Mouse (Mus musculus): Measurements from ENCODE around the gene Plk5. TPM values are rescaled to one million over a fixed set of nuclear protein-coding genes. Genes with fewer than 3 reads are reported as not detected.

Gene Plk5
- polyA plus RNA-seq, 1 experiment = 5.9 TPM

DNA sequence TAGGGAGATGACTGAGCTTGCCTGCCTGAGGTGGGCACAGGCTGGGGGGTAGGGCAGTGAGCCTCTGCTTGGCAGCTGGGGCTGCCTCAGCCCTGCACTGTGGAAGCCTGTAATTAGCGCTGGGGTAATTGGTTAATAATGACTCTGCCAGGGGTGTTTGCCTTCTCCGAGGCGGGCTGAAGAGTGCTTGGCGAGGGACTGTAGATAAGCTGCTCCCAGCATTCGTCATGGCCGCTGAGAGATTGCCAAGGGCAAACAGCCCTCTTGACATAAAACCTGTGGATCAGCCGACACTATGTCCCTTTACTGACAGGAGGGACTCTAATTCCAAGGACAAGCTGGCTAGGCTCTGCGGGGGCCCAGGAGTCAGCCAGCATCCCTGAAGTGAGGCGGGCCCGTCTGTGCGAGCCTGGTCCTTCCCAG lies 39.9 kb upstream of the Plk5 start:
- 15% methylated on average over 11 of the region's 11 CpGs for WGBS
- H3K4me1 ChIP-seq (ENCODE audit: control insufficient read depth, insufficient read depth, insufficient read length, low read length) = peaks cover 11% of the 10 kb centered on the region
- no peak for TF ChIP-seq CTCF (IDR thresholded peaks at IDR 0.05; ENCODE audit: extremely low read depth, insufficient read length, insufficient replicate concordance, low read depth, low read length)
- H3K4me3 ChIP-seq (ENCODE audit: low read depth, low read length) = no peak overlapping the region
- H3K36me3 ChIP-seq (ENCODE audit: control insufficient read depth, insufficient read depth, low read length) = peaks cover 11% of the 10 kb centered on the region; the same call in 1 of the 2 replicates
- H3K27me3 ChIP-seq (ENCODE audit: control insufficient read depth, insufficient read depth, low read length) = peaks cover 36% of the 10 kb centered on the region
- H3K27ac ChIP-seq (ENCODE audit: insufficient read depth, low read depth, low read length) = no peak overlapping the region

DNA sequence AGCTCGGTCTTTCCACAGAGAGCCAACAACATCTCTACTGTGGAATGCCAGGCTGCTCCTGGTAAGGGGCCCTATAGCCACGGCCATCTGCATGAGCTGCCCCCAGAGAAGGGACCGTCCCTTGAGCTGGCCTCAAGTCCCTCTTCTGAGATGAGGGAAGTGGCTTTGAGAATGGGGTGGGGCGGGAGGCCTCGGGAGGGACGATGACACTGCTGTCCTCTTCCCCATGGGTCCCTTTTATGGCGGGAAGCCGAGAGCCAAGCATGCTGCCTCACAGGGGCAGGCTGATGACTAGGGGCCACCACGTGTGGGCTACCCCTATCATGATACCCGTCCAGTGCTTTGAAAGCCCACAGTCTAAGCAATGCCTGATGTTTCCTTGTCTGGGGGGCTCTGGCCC lies 39.2 kb upstream of the Plk5 start:
- H3K27me3 ChIP-seq (ENCODE audit: control insufficient read depth, insufficient read depth, low read length) = peaks cover 33% of the 10 kb centered on the region
- no peak overlapping the region for H3K27ac ChIP-seq (ENCODE audit: insufficient read depth, low read depth, low read length)
- H3K4me1 ChIP-seq (ENCODE audit: control insufficient read depth, insufficient read depth, insufficient read length, low read length) = peaks cover 11% of the 10 kb centered on the region
- peaks cover 11% of the 10 kb centered on the region; the same call in 1 of the 2 replicates for H3K36me3 ChIP-seq (ENCODE audit: control insufficient read depth, insufficient read depth, low read length)
- no peak overlapping the region for H3K4me3 ChIP-seq (ENCODE audit: low read depth, low read length)
- TF ChIP-seq POLR2A (IDR thresholded peaks at IDR 0.05; ENCODE audit: low read depth, low read length) (no peak), CTCF (IDR thresholded peaks at IDR 0.05; ENCODE audit: extremely low read depth, insufficient read length, insufficient replicate concordance, low read depth, low read length) (no peak)
- 45% methylated on average over 10 of the region's 10 CpGs for WGBS

DNA sequence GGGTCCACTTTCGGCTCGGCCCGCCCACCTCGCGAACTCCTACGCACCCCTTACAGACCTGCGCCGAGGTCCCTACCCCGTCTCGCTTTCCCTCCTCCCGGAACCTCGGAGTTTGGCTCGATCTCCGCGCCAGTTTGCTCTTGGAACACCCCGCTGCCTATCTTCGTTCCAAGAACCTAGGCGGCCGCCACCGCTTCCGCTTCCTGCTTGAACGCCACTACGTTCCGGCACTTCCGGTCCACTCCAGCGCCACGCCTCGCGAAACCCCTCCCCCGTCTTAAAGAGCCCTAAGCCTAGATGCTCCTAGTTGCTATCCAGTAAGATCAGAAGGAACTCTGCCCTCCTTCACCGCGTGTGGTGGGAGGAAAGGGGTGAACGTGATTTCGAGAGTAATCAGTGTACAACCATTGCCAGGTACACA lies 35.9 kb upstream of the Plk5 start, which contains the start of gene 2310011J03Rik:
Gene 2310011J03Rik (minus strand): TSS at position 198 of the 421 bp plus-strand sequence.
- TF ChIP-seq CTCF (IDR thresholded peaks at IDR 0.05; ENCODE audit: extremely low read depth, insufficient read length, insufficient replicate concordance, low read depth, low read length) (no peak), POLR2A (IDR thresholded peaks at IDR 0.05; ENCODE audit: low read depth, low read length) (peak; percentile 75; the same call in 1 of the 2 replicates)
- whole genome bisulfite sequencing = under 1% methylated on average over 34 of the region's 34 CpGs
- peak within 1 kb of the TSS; percentile 39 for H3K27ac ChIP-seq (ENCODE audit: insufficient read depth, low read depth, low read length)
- peak within 1 kb of the TSS; percentile 75 for H3K4me3 ChIP-seq (ENCODE audit: low read depth, low read length)
- H3K36me3 ChIP-seq (ENCODE audit: control insufficient read depth, insufficient read depth, low read length) = peaks cover 11% of the 10 kb centered on the region; the same call in 1 of the 2 replicates
- peaks cover 30% of the 10 kb centered on the region for H3K4me1 ChIP-seq (ENCODE audit: control insufficient read depth, insufficient read depth, insufficient read length, low read length)
- H3K27me3 ChIP-seq (ENCODE audit: control insufficient read depth, insufficient read depth, low read length) = peaks cover 9% of the 10 kb centered on the region; the same call in 1 of the 2 replicates

DNA sequence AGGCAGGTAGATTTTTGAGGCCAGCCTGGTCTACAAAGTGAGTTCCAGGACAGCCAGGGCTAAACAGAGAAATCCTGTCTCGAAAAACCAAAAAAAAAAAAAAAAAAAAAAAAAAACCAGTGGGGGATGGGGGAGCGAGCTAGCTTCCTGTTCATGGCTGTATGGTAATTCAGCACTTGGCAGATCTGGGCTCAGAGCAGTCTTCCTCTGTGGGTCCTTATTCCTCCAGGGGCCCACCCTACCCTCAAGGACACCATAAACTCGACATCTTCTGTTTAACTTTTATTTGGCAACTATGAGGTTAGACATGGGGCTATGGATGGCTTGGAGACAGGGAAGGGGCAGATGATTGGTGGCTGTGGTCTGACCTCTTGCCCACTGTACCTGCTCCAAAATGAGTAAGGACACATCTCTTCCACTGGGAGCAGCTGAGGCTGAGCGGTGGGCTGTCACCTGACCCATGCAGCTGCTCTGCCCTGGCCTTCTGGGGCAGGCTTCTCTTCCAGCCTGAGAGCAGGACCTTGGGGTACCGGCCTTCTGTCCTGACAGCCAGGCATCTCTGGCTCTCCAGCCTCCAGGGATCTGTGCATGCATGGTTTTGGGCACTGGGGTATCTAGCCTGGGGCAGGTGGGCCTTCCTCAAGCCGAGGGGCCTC lies 35.1 kb upstream of the Plk5 start:
- TF ChIP-seq POLR2A (IDR thresholded peaks at IDR 0.05; ENCODE audit: low read depth, low read length) (no peak), CTCF (IDR thresholded peaks at IDR 0.05; ENCODE audit: extremely low read depth, insufficient read length, insufficient replicate concordance, low read depth, low read length) (no peak)
- Histone ChIP-seq H3K27me3 (ENCODE audit: control insufficient read depth, insufficient read depth, low read length) (peaks cover under 1% of the 10 kb centered on the region; the same call in 1 of the 2 replicates), H3K4me3 (ENCODE audit: low read depth, low read length) (no peak overlapping the region), H3K4me1 (ENCODE audit: control insufficient read depth, insufficient read depth, insufficient read length, low read length) (peaks cover 30% of the 10 kb centered on the region), H3K27ac (ENCODE audit: insufficient read depth, low read depth, low read length) (no peak overlapping the region), H3K36me3 (ENCODE audit: control insufficient read depth, insufficient read depth, low read length) (peaks cover 11% of the 10 kb centered on the region; the same call in 1 of the 2 replicates)
- WGBS = 66% methylated on average over 6 of the region's 6 CpGs

DNA sequence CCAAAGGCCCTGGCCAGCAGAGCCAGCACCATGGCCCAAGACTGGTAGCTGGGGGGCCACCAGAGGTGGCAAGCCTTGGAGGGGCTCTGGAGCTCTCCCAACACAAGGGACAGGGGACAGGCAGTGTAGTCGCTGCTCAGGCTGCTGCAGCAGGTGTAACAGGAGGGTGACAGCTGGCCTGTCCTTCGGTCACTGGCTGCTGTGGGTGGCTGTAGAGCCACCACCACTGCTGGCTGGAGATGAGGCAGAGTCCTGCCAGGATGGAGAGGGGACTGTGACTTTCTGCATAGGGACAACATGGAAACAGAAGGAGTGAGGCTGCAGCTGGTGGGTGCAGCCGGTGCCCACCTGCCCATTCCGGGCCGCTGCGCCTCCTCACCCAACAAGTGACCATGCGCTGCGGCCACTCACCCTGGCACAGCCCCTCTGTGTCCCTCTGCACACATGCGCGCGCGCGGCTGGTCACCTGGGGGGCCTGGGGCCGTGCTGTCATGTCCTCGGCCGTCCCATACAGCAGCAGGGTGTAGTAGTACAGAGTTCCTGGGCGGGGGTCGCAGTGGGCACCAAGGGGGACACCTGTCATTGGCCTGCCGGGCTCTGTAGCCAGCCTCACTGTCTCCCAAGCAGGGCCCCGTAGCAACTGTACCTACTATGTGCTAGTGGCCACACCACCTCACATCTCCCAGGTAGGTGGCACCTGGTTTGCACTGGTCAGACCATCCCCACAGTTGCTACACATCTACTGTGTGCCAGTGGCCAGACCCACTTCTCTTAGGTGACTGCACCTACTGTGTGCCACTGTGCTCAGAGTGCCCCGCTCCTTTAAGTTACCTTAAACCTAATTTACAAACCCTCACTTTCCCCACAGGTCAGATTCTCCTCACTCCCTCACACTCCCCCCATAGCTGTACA lies 34.3 kb upstream of the Plk5 start:
- no peaks in the 10 kb centered on the region for H3K27me3 ChIP-seq (ENCODE audit: control insufficient read depth, insufficient read depth, low read length)
- H3K4me3 ChIP-seq (ENCODE audit: low read depth, low read length) = no peak overlapping the region
- TF ChIP-seq POLR2A (IDR thresholded peaks at IDR 0.05; ENCODE audit: low read depth, low read length) = no peak
- no peak for TF ChIP-seq CTCF (IDR thresholded peaks at IDR 0.05; ENCODE audit: extremely low read depth, insufficient read length, insufficient replicate concordance, low read depth, low read length)
- 94% methylated on average over 21 of the region's 21 CpGs for WGBS
- peaks cover 11% of the 10 kb centered on the region; the same call in 1 of the 2 replicates for H3K36me3 ChIP-seq (ENCODE audit: control insufficient read depth, insufficient read depth, low read length)
- peaks cover 30% of the 10 kb centered on the region for H3K4me1 ChIP-seq (ENCODE audit: control insufficient read depth, insufficient read depth, insufficient read length, low read length)
- H3K27ac ChIP-seq (ENCODE audit: insufficient read depth, low read depth, low read length) = no peak overlapping the region

DNA sequence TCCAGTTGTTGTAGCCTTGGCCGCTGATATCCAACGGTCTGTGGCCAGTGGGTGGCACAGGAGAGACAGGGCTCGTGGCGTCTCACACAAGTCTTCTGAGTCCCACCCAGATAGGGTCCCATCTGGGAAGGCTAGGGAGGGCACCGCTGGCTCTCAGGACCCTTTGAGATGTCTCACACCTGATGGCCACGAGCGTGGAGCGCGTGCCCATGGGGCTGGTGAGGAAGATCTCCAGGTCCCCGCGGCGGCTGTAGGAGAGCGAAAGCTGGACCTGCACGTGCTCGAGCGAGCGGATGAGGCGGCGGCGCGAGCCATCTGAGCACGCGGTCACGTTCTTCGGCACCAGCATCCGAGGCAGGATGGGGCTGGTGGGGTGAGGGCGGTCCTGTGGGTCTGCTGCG lies 33.4 kb upstream of the Plk5 start:
- TF ChIP-seq CTCF (IDR thresholded peaks at IDR 0.05; ENCODE audit: extremely low read depth, insufficient read length, insufficient replicate concordance, low read depth, low read length) (no peak), POLR2A (IDR thresholded peaks at IDR 0.05; ENCODE audit: low read depth, low read length) (no peak)
- Histone ChIP-seq H3K4me3 (ENCODE audit: low read depth, low read length) (peak overlapping the region; percentile 66), H3K36me3 (ENCODE audit: control insufficient read depth, insufficient read depth, low read length) (peaks cover 9% of the 10 kb centered on the region; the same call in 1 of the 2 replicates), H3K27me3 (ENCODE audit: control insufficient read depth, insufficient read depth, low read length) (no peaks in the 10 kb centered on the region), H3K4me1 (ENCODE audit: control insufficient read depth, insufficient read depth, insufficient read length, low read length) (peaks cover 30% of the 10 kb centered on the region), H3K27ac (ENCODE audit: insufficient read depth, low read depth, low read length) (no peak overlapping the region)
- under 1% methylated on average over 28 of the region's 28 CpGs for WGBS
